Mouse (Mus musculus) stomach, embryonic 16.5 days (tissue): ENCODE results near the gene Zfp786. TPM values are rescaled to one million over a fixed set of nuclear protein-coding genes. Genes with fewer than 3 reads are reported as not detected.
A peak's percentile ranks its signal among the peaks of the same experiment; 100 is the strongest.

ENCODE experiments used
- ATAC-seq: fragments of 200-750 bp; cut with Nextera tagmentation; 2 replicates; pipeline ENCODE4 v1.8.0; 2017; ENCODE audit warnings: moderate number of reproducible peaks, moderate TSS enrichment; ENCODE audit not compliant: insufficient read depth, low FRiP score
- H3K27ac ChIP-seq: fragments of 300-500 bp; sonication (generic); 2 replicates; pipeline ENCODE4 v1.5.1; 2014; ENCODE audit warnings: low read length
- H3K27me3 ChIP-seq: fragments of 300-500 bp; sonication (generic); 2 replicates; pipeline ENCODE4 v1.6.1; 2014; ENCODE audit warnings: low read length, control low read depth, mixed read lengths; ENCODE audit not compliant: control insufficient read depth, insufficient read depth
- H3K36me3 ChIP-seq: fragments of 300-500 bp; sonication (generic); 2 replicates; pipeline ENCODE4 v1.6.1; 2014; ENCODE audit warnings: low read length; ENCODE audit not compliant: control insufficient read depth, insufficient read depth
- H3K4me1 ChIP-seq: fragments of 300-500 bp; sonication (generic); 2 replicates; pipeline ENCODE4 v1.6.1; 2014; ENCODE audit warnings: low read length, control low read depth, mixed read lengths; ENCODE audit not compliant: control insufficient read depth, insufficient read depth
- H3K4me2 ChIP-seq: fragments of 300-500 bp; sonication (generic); 2 replicates; pipeline ENCODE4 v1.6.1; 2014; ENCODE audit warnings: low read depth, low read length, mixed read lengths
- H3K4me3 ChIP-seq: fragments of 300-500 bp; sonication (generic); replicated peaks from 2 replicates; pipeline ENCODE4 v1.5.1; 2014; ENCODE audit warnings: mild to moderate bottlenecking, low read length
- H3K9ac ChIP-seq: fragments of 300-500 bp; sonication (generic); 2 replicates; pipeline ENCODE4 v1.6.1; 2014; ENCODE audit warnings: low read length
- H3K9me3 ChIP-seq: fragments of 300-500 bp; sonication (generic); replicated peaks from 2 replicates; pipeline ENCODE4 v1.6.1; 2016; ENCODE audit warnings: low read length, control low read depth; ENCODE audit not compliant: control insufficient read depth
- WGBS: fragments of 180-500 bp; shearing (Covaris S2); extraction: QIAGEN DNeasy Blood & Tissue Kit; methylation state at CpG from one replicate; pipeline ENCODE4 v1.1.7; 2014; 5-methylcytosine and 5-hydroxymethylcytosine counted together
- polyA plus RNA-seq: library from polyadenylated mRNA; unstranded; fragments of >200 nt; fragmentation: Nextera tagmentation; extraction: Ambion mirVana; gene quantifications from 2 replicates; pipeline ENCODE4 v1.2.1, GENCODE M21; 2015

Zfp786 gene
- 2.4 and 2.6 TPM in 2 replicates for polyA plus RNA-seq

GRCm38 (mm10) chr6:47830104-47831078 is at the start of gene Zfp786:
TSS of gene Zfp786 (minus strand) at chr6:47830867.
- H3K4me2 ChIP-seq = peak within 1 kb of the TSS; percentile 63
- no peaks in the 10 kb centered on the region for H3K36me3 ChIP-seq
- no peaks in the 10 kb centered on the region for H3K9me3 ChIP-seq
- 2% methylated on average over 58 of the region's 64 CpGs for WGBS
- H3K27ac ChIP-seq = peak within 1 kb of the TSS; percentile 64
- ATAC-seq = peak; percentile 89
- no peaks in the 10 kb centered on the region for H3K27me3 ChIP-seq
- peaks cover 4% of the 10 kb centered on the region; the same call in 1 of the 2 replicates for H3K4me1 ChIP-seq
- peak within 1 kb of the TSS; percentile 90 for H3K4me3 ChIP-seq
- H3K9ac ChIP-seq = peak within 1 kb of the TSS; percentile 91

- Histone ChIP-seq H3K36me3 (peaks cover 11% of the 10 kb centered on the region; the same call in 1 of the 2 replicates), H3K27ac (0 out of 2 replicates have a peak overlapping the region, but pooled peaks have one; percentile 31), H3K4me2 (no peak overlapping the region), H3K4me3 (no peak overlapping the region), H3K27me3 (no peaks in the 10 kb centered on the region), H3K9ac (no peak overlapping the region), H3K4me1 (peaks cover 19% of the 10 kb centered on the region), H3K9me3 (no peaks in the 10 kb centered on the region)
- WGBS = 87% methylated on average over 10 of the region's 10 CpGs
- no peak for ATAC-seq
Measured at GRCm38 (mm10) chr6:47880166-47880565, 49.5 kb upstream of the Zfp786 start.

- 45% methylated on average over 4 of the region's 4 CpGs for WGBS
- Histone ChIP-seq H3K27ac (peak overlapping the region; percentile 99), H3K9me3 (no peaks in the 10 kb centered on the region), H3K36me3 (peaks cover 11% of the 10 kb centered on the region; the same call in 1 of the 2 replicates), H3K4me3 (peak overlapping the region; percentile 91), H3K4me2 (peak overlapping the region; percentile 91), H3K27me3 (no peaks in the 10 kb centered on the region), H3K4me1 (peaks cover 19% of the 10 kb centered on the region), H3K9ac (peak overlapping the region; percentile 94)
- no peak for ATAC-seq
Measured at GRCm38 (mm10) chr6:47879049-47879716, 48.5 kb upstream of the Zfp786 start.

GRCm38 (mm10) chr6:47878593-47878992 is 47.9 kb upstream of the Zfp786 start:
- Histone ChIP-seq H3K4me3 (peak overlapping the region; percentile 91), H3K36me3 (peaks cover 11% of the 10 kb centered on the region; the same call in 1 of the 2 replicates), H3K9me3 (no peaks in the 10 kb centered on the region), H3K4me2 (peak overlapping the region; percentile 91), H3K9ac (peak overlapping the region; percentile 94), H3K27ac (peak overlapping the region; percentile 99; the same call in 1 of the 2 replicates), H3K27me3 (no peaks in the 10 kb centered on the region), H3K4me1 (peaks cover 19% of the 10 kb centered on the region)
- 33% methylated on average over 3 of the region's 3 CpGs for WGBS
- no peak for ATAC-seq

GRCm38 (mm10) chr6:47878133-47878514 is 47.5 kb upstream of the Zfp786 start:
- peak overlapping the region; percentile 94 for H3K9ac ChIP-seq
- H3K4me3 ChIP-seq = peak overlapping the region; percentile 91
- H3K27me3 ChIP-seq = no peaks in the 10 kb centered on the region
- ATAC-seq = no peak
- H3K4me1 ChIP-seq = peaks cover 19% of the 10 kb centered on the region
- H3K4me2 ChIP-seq = peak overlapping the region; percentile 91
- H3K27ac ChIP-seq = peak overlapping the region; percentile 99
- peaks cover 11% of the 10 kb centered on the region; the same call in 1 of the 2 replicates for H3K36me3 ChIP-seq
- WGBS = under 1% methylated on average over 11 of the region's 11 CpGs
- no peaks in the 10 kb centered on the region for H3K9me3 ChIP-seq

GRCm38 (mm10) chr6:47877461-47878132 is 46.9 kb upstream of the Zfp786 start:
- H3K9me3 ChIP-seq = no peaks in the 10 kb centered on the region
- peak overlapping the region; percentile 99 for H3K27ac ChIP-seq
- WGBS = under 1% methylated on average over 67 of the region's 71 CpGs
- H3K36me3 ChIP-seq = peaks cover 11% of the 10 kb centered on the region; the same call in 1 of the 2 replicates
- no peaks in the 10 kb centered on the region for H3K27me3 ChIP-seq
- peak overlapping the region; percentile 94 for H3K9ac ChIP-seq
- peak overlapping the region; percentile 91 for H3K4me2 ChIP-seq
- ATAC-seq = peak; percentile 97
- H3K4me1 ChIP-seq = peaks cover 19% of the 10 kb centered on the region
- H3K4me3 ChIP-seq = peak overlapping the region; percentile 91

- H3K4me2 ChIP-seq = peak within 1 kb of the TSS; percentile 91
- WGBS = 6% methylated on average over 9 of the region's 9 CpGs
Measured at GRCm38 (mm10) chr6:47877058-47877457, 46.4 kb upstream of the Zfp786 start, which contains the start of gene Zfp282. TSS of gene Zfp282 (plus strand) at chr6:47877204.

GRCm38 (mm10) chr6:47872266-47872665 is 41.6 kb upstream of the Zfp786 start:
- H3K4me3 ChIP-seq = no peak overlapping the region
- H3K9ac ChIP-seq = no peak overlapping the region
- no peaks in the 10 kb centered on the region for H3K4me1 ChIP-seq
- WGBS = 83% methylated on average over 5 of the region's 5 CpGs
- H3K27ac ChIP-seq = no peak overlapping the region
- no peaks in the 10 kb centered on the region for H3K9me3 ChIP-seq
- no peak for ATAC-seq
- H3K4me2 ChIP-seq = no peak overlapping the region
- H3K36me3 ChIP-seq = no peaks in the 10 kb centered on the region
- no peaks in the 10 kb centered on the region for H3K27me3 ChIP-seq

More at GRCm38 (mm10) chr6:47877058-47877457, 46.4 kb upstream of the Zfp786 start, which contains the start of gene Zfp282:
- Histone ChIP-seq H3K4me3 (peak within 1 kb of the TSS; percentile 91), H3K4me1 (peaks cover 19% of the 10 kb centered on the region), H3K27ac (peak within 1 kb of the TSS; percentile 99), H3K9ac (peak within 1 kb of the TSS; percentile 94), H3K36me3 (peaks cover 11% of the 10 kb centered on the region; the same call in 1 of the 2 replicates), H3K27me3 (no peaks in the 10 kb centered on the region), H3K9me3 (no peaks in the 10 kb centered on the region)
- ATAC-seq = no peak
